Mouse (Mus musculus) heart, embryonic 14.5 days (tissue): ENCODE measurements around the gene Fjx1. TPM values are rescaled to one million over a fixed set of nuclear protein-coding genes. Genes with fewer than 3 reads are reported as not detected.

Experiments used
- ATAC-seq: fragments of 200-750 bp; cut with Nextera tagmentation; 2 replicates; pipeline ENCODE4 v1.8.0; 2017; ENCODE audit warnings: low read depth, moderate TSS enrichment; ENCODE audit not compliant: insufficient number of reproducible peaks, insufficient read depth, low FRiP score
- H3K27ac ChIP-seq, 2 experiments: fragments of 200-500 bp in 1 of 2; fragments of 300-500 bp in 1 of 2; sonication (generic) in 1 of 2; replicated peaks in 1 of 2; 2 replicates each; pipeline ENCODE4 v1.5.1; 2012 to 2014; ENCODE audit warnings: low read depth in 2 of 2, low read length in 2 of 2, control low read depth in 1 of 2, mild to moderate bottlenecking in 1 of 2, mixed read lengths in 1 of 2; ENCODE audit not compliant: control insufficient read depth in 1 of 2, insufficient read depth in 1 of 2
- H3K27me3 ChIP-seq: fragments of 300-500 bp; sonication (generic); 2 replicates; pipeline ENCODE4 v1.6.1; 2014; ENCODE audit warnings: mild to moderate bottlenecking, low read length, control low read depth; ENCODE audit not compliant: control insufficient read depth, insufficient read depth
- H3K36me3 ChIP-seq: fragments of 300-500 bp; sonication (generic); 2 replicates; pipeline ENCODE4 v1.6.1; 2014; ENCODE audit warnings: mild to moderate bottlenecking, control low read depth, low read length, mixed read lengths; ENCODE audit not compliant: control insufficient read depth, insufficient read depth
- H3K4me1 ChIP-seq, 2 experiments: fragments of 200-500 bp in 1 of 2; fragments of 300-500 bp in 1 of 2; sonication (generic) in 1 of 2; 2 replicates each; pipeline ENCODE4 v1.6.1; 2012 to 2014; ENCODE audit warnings: low read length in 2 of 2, control low read depth in 1 of 2, mixed read lengths in 1 of 2; ENCODE audit not compliant: control insufficient read depth in 2 of 2, insufficient read depth in 2 of 2
- H3K4me2 ChIP-seq: fragments of 300-500 bp; sonication (generic); 2 replicates; pipeline ENCODE4 v1.6.1; 2014; ENCODE audit warnings: mild to moderate bottlenecking, low read length
- H3K4me3 ChIP-seq, 2 experiments: fragments of 200-500 bp in 1 of 2; fragments of 300-500 bp in 1 of 2; sonication (generic) in 1 of 2; 2 replicates each; pipeline ENCODE4 v1.5.1; 2012 to 2014; ENCODE audit warnings: low read length in 2 of 2, mild to moderate bottlenecking in 2 of 2, control low read depth in 1 of 2, low read depth in 1 of 2, moderate library complexity in 1 of 2; ENCODE audit not compliant: control insufficient read depth in 1 of 2, insufficient read depth in 1 of 2
- H3K9ac ChIP-seq: fragments of 300-500 bp; sonication (generic); 2 replicates; pipeline ENCODE4 v1.6.1; 2014; ENCODE audit warnings: mild to moderate bottlenecking, low read length
- H3K9me3 ChIP-seq: fragments of 300-500 bp; sonication (generic); 2 replicates; pipeline ENCODE4 v1.6.1; 2016; ENCODE audit warnings: low read length, control low read depth; ENCODE audit not compliant: control insufficient read depth
- WGBS: fragments of 180-500 bp; shearing (Covaris S2); extraction: QIAGEN DNeasy Blood & Tissue Kit; methylation state at CpG from one replicate; pipeline ENCODE4 v1.1.7; 2014; 5-methylcytosine and 5-hydroxymethylcytosine counted together
- polyA plus RNA-seq: library from polyadenylated mRNA; unstranded; fragments of >200 nt; fragmentation: Nextera tagmentation; extraction: Ambion mirVana; gene quantifications from 2 replicates; pipeline ENCODE4 v1.2.1, GENCODE M21; 2014

Gene Fjx1
- polyA plus RNA-seq, 1 experiment from 2014 or later = 2.3 TPM

- no peak overlapping the region for H3K4me3 ChIP-seq
- peaks cover 26% of the 10 kb centered on the region for H3K27me3 ChIP-seq
- ATAC-seq = no peak
- H3K27ac ChIP-seq = no peak overlapping the region
- no peak overlapping the region for H3K9ac ChIP-seq
- peaks cover 0 to 10% of the 10 kb centered on the region in 2 experiments; a peak in 1 of 4 replicates for H3K4me1 ChIP-seq
- 77% methylated on average over 1 of the region's 1 CpGs for WGBS
- no peak overlapping the region for H3K4me2 ChIP-seq
- no peaks in the 10 kb centered on the region for H3K36me3 ChIP-seq
- H3K9me3 ChIP-seq = no peaks in the 10 kb centered on the region
Measured at GRCm38 (mm10) chr2:102461491-102461890, 9.2 kb upstream of the Fjx1 start.

- H3K4me2 ChIP-seq = no peak overlapping the region
- no peak overlapping the region for H3K9ac ChIP-seq
- ATAC-seq = no peak
- no peak overlapping the region for H3K27ac ChIP-seq
- no peaks in the 10 kb centered on the region for H3K36me3 ChIP-seq
- H3K4me3 ChIP-seq = no peak overlapping the region
- H3K27me3 ChIP-seq = peaks cover 41% of the 10 kb centered on the region
- 88% methylated on average over 1 of the region's 1 CpGs for WGBS
- H3K4me1 ChIP-seq = peaks cover 0 to 21% of the 10 kb centered on the region in 2 experiments; a peak in 3 of 4 replicates
- H3K9me3 ChIP-seq = no peaks in the 10 kb centered on the region
Measured at GRCm38 (mm10) chr2:102455126-102455525, 2.8 kb upstream of the Fjx1 start.

- H3K27me3 ChIP-seq = peaks cover 29% of the 10 kb centered on the region
- H3K9me3 ChIP-seq = no peaks in the 10 kb centered on the region
- no peaks in the 10 kb centered on the region for H3K36me3 ChIP-seq
- WGBS = 40% methylated on average over 3 of the region's 3 CpGs
- H3K27ac ChIP-seq = no peak overlapping the region
- no peak overlapping the region for H3K9ac ChIP-seq
- H3K4me2 ChIP-seq = no peak overlapping the region
- H3K4me1 ChIP-seq = peaks cover 5 to 25% of the 10 kb centered on the region in 2 experiments
- no peak for ATAC-seq
- H3K4me3 ChIP-seq = no peak overlapping the region
Measured at GRCm38 (mm10) chr2:102453447-102453846, 1.1 kb upstream of the Fjx1 start.

GRCm38 (mm10) chr2:102450761-102451670 lies 1.3 kb downstream of the Fjx1 start:
- Histone ChIP-seq H3K9ac (peak overlapping the region; percentile 76), H3K4me3 (peak overlapping the region; percentile 72 to 77), H3K27me3 (peaks cover 19% of the 10 kb centered on the region), H3K4me2 (peak overlapping the region; percentile 97), H3K4me1 (peaks cover 5 to 15% of the 10 kb centered on the region in 2 experiments), H3K9me3 (no peaks in the 10 kb centered on the region), H3K36me3 (no peaks in the 10 kb centered on the region), H3K27ac (peak overlapping the region in 1 of 2 experiments; percentile 52; a peak in 2 of 4 replicates)
- under 1% methylated on average over 104 of the region's 109 CpGs for WGBS
- peak; percentile 21 for ATAC-seq

GRCm38 (mm10) chr2:102450248-102450760 lies 2.0 kb downstream of the Fjx1 start:
- H3K27ac ChIP-seq = no peak overlapping the region
- WGBS = under 1% methylated on average over 43 of the region's 43 CpGs
- H3K36me3 ChIP-seq = no peaks in the 10 kb centered on the region

GRCm38 (mm10) chr2:102449630-102450247 lies 2.6 kb downstream of the Fjx1 start:
- Histone ChIP-seq H3K4me2 (peak overlapping the region; percentile 97), H3K4me1 (peaks cover 5 to 15% of the 10 kb centered on the region in 2 experiments), H3K36me3 (no peaks in the 10 kb centered on the region), H3K27ac (no peak overlapping the region), H3K27me3 (peaks cover 10% of the 10 kb centered on the region; the same call in 1 of the 2 replicates), H3K9me3 (no peaks in the 10 kb centered on the region), H3K9ac (peak overlapping the region; percentile 76), H3K4me3 (peak overlapping the region; percentile 72 to 77)
- ATAC-seq = no peak
- WGBS = 2% methylated on average over 17 of the region's 17 CpGs

More at GRCm38 (mm10) chr2:102450248-102450760, 2.0 kb downstream of the Fjx1 start:
- ATAC-seq = peak; percentile 17
- Histone ChIP-seq H3K27me3 (peaks cover 12% of the 10 kb centered on the region), H3K4me1 (peaks cover 5 to 15% of the 10 kb centered on the region in 2 experiments), H3K9me3 (no peaks in the 10 kb centered on the region), H3K4me2 (peak overlapping the region; percentile 97), H3K4me3 (peak overlapping the region; percentile 72 to 77), H3K9ac (peak overlapping the region; percentile 76)

GRCm38 (mm10) chr2:102449056-102449455 lies 3.2 kb downstream of the Fjx1 start:
- Histone ChIP-seq H3K9ac (no peak overlapping the region), H3K27me3 (0 out of 2 replicates have a peak, but pooled peaks cover 7% of the 10 kb centered on the region), H3K4me2 (no peak overlapping the region), H3K4me1 (peaks cover 5 to 15% of the 10 kb centered on the region in 2 experiments), H3K9me3 (no peaks in the 10 kb centered on the region), H3K4me3 (no peak overlapping the region; a peak in 1 of 4 replicates), H3K27ac (no peak overlapping the region), H3K36me3 (no peaks in the 10 kb centered on the region)
- 59% methylated on average over 1 of the region's 1 CpGs for WGBS
- ATAC-seq = no peak
